Mouse (Mus musculus): ENCODE data around the gene Kat6b. TPM values are rescaled to one million over a fixed set of nuclear protein-coding genes. Genes with fewer than 3 reads are reported as not detected.
"Not testable (repeated sequence)": the region's sequence is repeated elsewhere in the genome, so short reads cannot be mapped to it uniquely, and the experiment has no call there.

The Kat6b gene
- polyA plus RNA-seq, 1 experiment from 2014 or later, result 16.1 TPM

DNA sequence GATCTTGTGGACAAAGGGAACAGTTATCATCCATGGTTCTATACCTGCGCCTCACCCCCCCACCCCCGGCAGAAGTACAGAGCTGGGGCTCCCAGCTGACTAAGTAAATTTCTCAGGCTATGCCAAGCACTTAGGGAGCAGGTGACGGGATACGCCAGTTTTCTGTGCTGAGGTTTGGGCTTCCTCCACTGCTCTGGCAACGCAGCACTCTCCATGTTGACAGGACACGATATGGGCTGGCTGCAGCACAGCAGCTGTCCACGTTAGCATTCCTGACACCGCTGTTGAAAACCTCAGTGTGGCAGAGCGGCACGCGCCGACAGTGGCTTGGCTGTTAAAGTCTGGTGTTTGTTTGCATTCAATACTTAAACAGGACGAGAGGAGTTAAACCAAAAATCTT is 177.9 kb downstream of the Kat6b start:
- WGBS, result 55% methylated on average over 13 of the region's 13 CpGs
- H3K27me3 ChIP-seq (replicated peaks), result no peaks in the 10 kb centered on the region
- no peak overlapping the region for H3K9ac ChIP-seq (replicated peaks)
- peaks cover 26% of the 10 kb centered on the region for H3K36me3 ChIP-seq
- H3K4me3 ChIP-seq (replicated peaks), result no peak overlapping the region
- ATAC-seq (ENCODE audit: low FRiP score), result peak; percentile 52
- peak overlapping the region; percentile 56 for H3K27ac ChIP-seq (replicated peaks)
- no peaks in the 10 kb centered on the region for H3K9me3 ChIP-seq (replicated peaks)
- peaks cover 31% of the 10 kb centered on the region for H3K4me1 ChIP-seq
- H3K4me2 ChIP-seq, result 0 out of 2 replicates have a peak overlapping the region, but pooled peaks have one; percentile 3

DNA sequence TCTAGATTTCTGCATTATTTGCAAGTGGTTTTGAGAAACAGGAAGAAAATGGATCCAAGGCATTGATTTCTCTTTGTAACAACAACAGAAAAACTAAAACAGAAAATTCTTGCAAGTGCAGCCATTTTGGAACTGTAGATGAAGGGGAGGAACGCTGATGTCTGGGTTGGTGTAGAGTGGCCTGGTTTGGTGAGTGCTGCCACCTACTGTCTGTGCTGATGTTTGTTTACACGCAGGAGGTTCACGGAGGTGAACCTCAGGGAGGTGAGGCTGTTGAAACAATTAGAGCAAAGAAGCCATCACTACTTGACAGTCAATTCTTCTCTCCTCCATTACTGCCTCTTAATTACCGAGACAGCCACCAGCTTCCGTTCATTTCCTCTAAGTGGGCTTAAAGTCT is 178.4 kb downstream of the Kat6b start:
- peaks cover 31% of the 10 kb centered on the region for H3K4me1 ChIP-seq
- no peaks in the 10 kb centered on the region for H3K9me3 ChIP-seq (replicated peaks)
- peak overlapping the region; percentile 56 for H3K27ac ChIP-seq (replicated peaks)
- no peaks in the 10 kb centered on the region for H3K27me3 ChIP-seq (replicated peaks)
- no peak overlapping the region for H3K4me3 ChIP-seq (replicated peaks)
- H3K9ac ChIP-seq (replicated peaks), result no peak overlapping the region
- H3K4me2 ChIP-seq, result no peak overlapping the region
- H3K36me3 ChIP-seq, result peaks cover 30% of the 10 kb centered on the region
- ATAC-seq (ENCODE audit: low FRiP score), result peak; percentile 79; the same call in 1 of the 2 replicates
- WGBS, result 9% methylated on average over 5 of the region's 5 CpGs

DNA sequence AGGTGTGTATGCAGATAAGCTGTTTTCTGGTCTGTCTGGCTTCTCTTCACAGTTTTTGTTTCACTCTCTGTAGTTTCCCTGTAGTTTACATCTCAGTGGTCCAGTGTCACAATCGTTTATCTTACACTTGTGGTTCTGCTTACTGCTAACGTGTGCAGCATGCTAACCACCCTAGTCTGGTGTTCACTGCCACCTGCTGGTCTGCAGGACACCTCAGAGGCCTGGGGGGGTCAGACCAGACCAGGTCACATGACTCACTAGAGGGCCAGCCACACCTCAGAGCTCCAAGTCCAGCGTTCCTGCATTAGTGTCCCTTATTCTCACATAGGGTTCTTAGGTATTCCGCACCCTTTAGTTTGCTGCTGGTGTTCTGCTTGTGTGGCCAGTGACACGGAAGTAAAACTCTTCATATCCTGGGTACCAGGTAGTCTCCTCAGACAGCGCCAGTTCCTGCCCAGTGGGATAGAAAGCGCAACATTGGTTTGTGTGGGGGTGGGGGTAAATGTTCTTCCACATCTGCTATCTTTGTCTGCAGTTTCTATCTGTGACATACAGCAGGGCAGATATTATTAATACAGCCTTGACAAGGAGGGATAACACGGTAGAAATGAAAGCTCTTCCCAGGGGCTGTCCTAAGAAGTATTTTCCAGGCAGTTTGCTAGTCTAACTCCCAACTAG is 181.4 kb downstream of the Kat6b start:
- H3K4me3 ChIP-seq (replicated peaks), result no peak overlapping the region
- WGBS, result 80% methylated on average over 8 of the region's 8 CpGs
- H3K27ac ChIP-seq (replicated peaks), result no peak overlapping the region
- no peaks in the 10 kb centered on the region for H3K9me3 ChIP-seq (replicated peaks)
- no peak overlapping the region for H3K9ac ChIP-seq (replicated peaks)
- ATAC-seq (ENCODE audit: low FRiP score), result no peak
- peaks cover 49% of the 10 kb centered on the region for H3K36me3 ChIP-seq
- peaks cover 27% of the 10 kb centered on the region for H3K4me1 ChIP-seq
- no peaks in the 10 kb centered on the region for H3K27me3 ChIP-seq (replicated peaks)
- H3K4me2 ChIP-seq, result no peak overlapping the region

DNA sequence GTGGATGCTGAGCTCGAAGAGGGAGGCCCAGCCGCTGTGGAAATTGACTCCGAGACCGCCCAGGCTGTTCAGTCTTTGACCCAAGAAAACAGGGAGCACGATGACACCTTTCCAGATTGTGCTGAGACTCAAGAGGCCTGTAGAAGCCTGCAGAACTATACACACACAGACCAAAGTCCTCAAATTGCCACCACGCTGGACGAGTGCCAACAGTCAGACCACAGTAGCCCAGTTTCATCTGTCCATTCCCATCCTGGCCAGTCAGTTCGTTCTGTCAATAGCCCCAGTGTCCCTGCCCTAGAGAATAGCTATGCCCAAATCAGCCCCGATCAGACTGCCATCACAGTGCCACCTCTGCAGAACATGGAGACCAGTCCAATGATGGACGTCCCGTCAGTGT is 188.0 kb downstream of the Kat6b start:
- Histone ChIP-seq H3K4me3 (replicated peaks) (no peak overlapping the region), H3K9ac (replicated peaks) (no peak overlapping the region), H3K4me1 (0 out of 2 replicates have a peak, but pooled peaks cover 11% of the 10 kb centered on the region), H3K36me3 (peaks cover 55% of the 10 kb centered on the region), H3K4me2 (no peak overlapping the region), H3K9me3 (replicated peaks) (no peaks in the 10 kb centered on the region), H3K27me3 (replicated peaks) (no peaks in the 10 kb centered on the region), H3K27ac (replicated peaks) (peak overlapping the region; percentile 43)
- 92% methylated on average over 11 of the region's 11 CpGs for WGBS
- 0 out of 2 replicates have a peak, but pooled peaks have one; percentile 9 for ATAC-seq (ENCODE audit: low FRiP score)

DNA sequence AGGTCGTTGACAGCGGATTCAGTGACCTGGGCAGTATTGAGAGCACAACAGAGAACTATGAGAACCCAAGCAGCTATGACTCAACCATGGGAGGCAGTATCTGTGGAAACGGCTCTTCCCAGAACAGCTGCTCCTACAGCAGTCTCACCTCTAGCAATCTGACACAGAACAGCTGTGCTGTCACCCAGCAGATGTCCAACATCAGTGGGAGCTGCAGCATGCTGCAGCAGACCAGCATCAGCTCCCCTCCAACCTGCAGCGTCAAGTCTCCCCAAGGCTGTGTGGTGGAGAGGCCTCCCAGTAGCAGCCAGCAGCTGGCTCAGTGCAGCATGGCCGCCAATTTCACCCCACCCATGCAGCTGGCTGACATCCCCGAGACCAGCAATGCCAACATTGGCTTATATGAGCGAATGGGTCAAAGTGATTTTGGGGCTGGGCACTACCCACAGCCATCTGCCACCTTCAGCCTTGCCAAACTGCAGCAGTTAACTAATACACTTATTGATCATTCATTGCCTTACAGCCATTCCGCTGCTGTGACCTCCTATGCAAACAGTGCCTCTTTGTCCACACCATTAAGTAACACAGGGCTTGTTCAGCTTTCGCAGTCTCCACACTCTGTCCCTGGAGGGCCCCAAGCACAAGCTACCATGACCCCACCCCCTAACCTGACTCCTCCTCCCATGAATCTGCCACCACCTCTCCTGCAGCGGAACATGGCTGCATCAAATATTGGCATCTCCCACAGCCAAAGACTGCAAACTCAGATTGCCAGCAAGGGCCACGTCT is 188.6 kb downstream of the Kat6b start:
- ATAC-seq (ENCODE audit: low FRiP score), result peak; percentile 53
- Histone ChIP-seq H3K36me3 (peaks cover 49% of the 10 kb centered on the region), H3K9ac (replicated peaks) (no peak overlapping the region), H3K27ac (replicated peaks) (peak overlapping the region; percentile 43), H3K27me3 (replicated peaks) (no peaks in the 10 kb centered on the region), H3K9me3 (replicated peaks) (no peaks in the 10 kb centered on the region), H3K4me1 (0 out of 2 replicates have a peak, but pooled peaks cover 15% of the 10 kb centered on the region), H3K4me2 (no peak overlapping the region), H3K4me3 (replicated peaks) (no peak overlapping the region)
- WGBS, result 74% methylated on average over 11 of the region's 11 CpGs

DNA sequence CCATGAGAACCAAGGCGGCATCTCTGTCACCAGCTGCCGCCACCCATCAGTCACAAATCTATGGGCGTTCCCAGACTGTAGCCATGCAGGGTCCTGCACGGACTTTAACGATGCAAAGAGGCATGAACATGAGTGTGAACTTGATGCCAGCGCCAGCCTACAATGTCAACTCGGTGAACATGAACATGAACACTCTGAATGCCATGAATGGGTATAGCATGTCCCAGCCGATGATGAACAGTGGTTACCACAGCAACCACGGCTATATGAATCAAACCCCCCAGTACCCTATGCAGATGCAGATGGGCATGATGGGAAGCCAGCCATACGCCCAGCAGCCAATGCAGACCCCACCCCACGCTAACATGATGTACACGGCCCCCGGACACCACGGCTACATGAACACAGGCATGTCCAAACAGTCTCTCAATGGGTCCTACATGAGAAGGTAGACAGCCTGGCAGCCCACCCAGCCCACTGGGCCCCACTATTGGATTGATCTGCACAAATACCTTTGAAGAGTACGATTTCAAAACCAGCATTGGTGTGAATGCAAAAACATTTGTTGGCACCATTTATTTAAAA is 189.3 kb downstream of the Kat6b start:
- H3K36me3 ChIP-seq, result peaks cover 45% of the 10 kb centered on the region
- not testable (repeated sequence) for H3K9me3 ChIP-seq (replicated peaks); H3K9ac ChIP-seq (replicated peaks); H3K4me2 ChIP-seq; H3K27me3 ChIP-seq (replicated peaks); H3K4me3 ChIP-seq (replicated peaks)
- ATAC-seq (ENCODE audit: low FRiP score), result peak; percentile 32
- H3K4me1 ChIP-seq, result 0 out of 2 replicates have a peak, but pooled peaks cover 15% of the 10 kb centered on the region
- H3K27ac ChIP-seq (replicated peaks), result peak overlapping the region; percentile 43
- WGBS, result 84% methylated on average over 15 of the region's 15 CpGs

DNA sequence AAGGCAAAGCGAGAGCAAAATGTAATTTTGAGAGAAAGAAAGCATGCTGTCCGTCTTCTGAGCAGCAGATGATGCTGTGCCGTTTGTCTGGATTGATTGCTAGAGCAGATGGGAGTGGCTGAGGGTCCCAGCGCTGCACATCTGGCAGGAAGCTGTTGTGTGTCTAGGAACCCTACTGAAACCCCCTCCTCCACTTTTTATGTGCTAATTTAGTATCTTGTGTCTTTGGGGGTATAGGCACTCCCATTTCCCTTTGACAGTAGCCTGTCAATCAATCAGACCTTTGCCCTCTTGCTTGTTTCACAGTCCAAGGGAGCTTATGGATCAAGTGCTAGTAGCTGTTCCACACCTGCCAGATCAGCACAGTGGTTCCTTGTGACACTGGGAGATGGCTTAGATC is 191.9 kb downstream of the Kat6b start:
- no peaks in the 10 kb centered on the region for H3K9me3 ChIP-seq (replicated peaks)
- no peak overlapping the region for H3K9ac ChIP-seq (replicated peaks)
- peaks cover 26% of the 10 kb centered on the region for H3K36me3 ChIP-seq
- H3K27ac ChIP-seq (replicated peaks), result 0 out of 2 replicates have a peak overlapping the region, but pooled peaks have one; percentile 5
- 42% methylated on average over 4 of the region's 4 CpGs for WGBS
- no peak overlapping the region for H3K4me2 ChIP-seq
- no peaks in the 10 kb centered on the region for H3K27me3 ChIP-seq (replicated peaks)
- ATAC-seq (ENCODE audit: low FRiP score), result no peak
- H3K4me3 ChIP-seq (replicated peaks), result no peak overlapping the region
- H3K4me1 ChIP-seq, result 0 out of 2 replicates have a peak, but pooled peaks cover 15% of the 10 kb centered on the region

DNA sequence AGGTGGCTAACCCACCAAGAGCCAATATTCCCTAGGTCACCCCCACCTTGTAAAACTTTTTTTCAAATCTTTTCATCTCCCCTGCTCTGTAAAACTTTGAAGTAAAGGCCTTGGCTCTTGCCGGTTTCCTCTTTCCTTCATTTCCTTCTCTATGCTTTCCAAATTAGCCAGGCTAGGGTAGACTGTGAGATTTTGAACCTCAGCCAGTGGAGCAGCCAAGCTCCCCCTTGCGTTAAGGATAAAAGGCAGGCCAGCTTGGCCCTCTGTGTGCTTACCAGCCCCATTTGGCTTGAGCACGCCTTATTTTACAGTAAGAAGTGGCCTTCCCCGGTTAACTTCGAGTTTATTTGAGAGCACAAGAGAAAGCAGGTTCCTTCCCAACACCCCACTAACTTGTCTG is 193.2 kb downstream of the Kat6b start:
- H3K9me3 ChIP-seq (replicated peaks), result no peaks in the 10 kb centered on the region
- no peak overlapping the region for H3K4me2 ChIP-seq
- H3K9ac ChIP-seq (replicated peaks), result no peak overlapping the region
- H3K4me1 ChIP-seq, result peaks cover 17% of the 10 kb centered on the region
- H3K36me3 ChIP-seq, result peaks cover 12% of the 10 kb centered on the region
- no peaks in the 10 kb centered on the region for H3K27me3 ChIP-seq (replicated peaks)
- H3K4me3 ChIP-seq (replicated peaks), result no peak overlapping the region
- no peak for ATAC-seq (ENCODE audit: low FRiP score)
- H3K27ac ChIP-seq (replicated peaks), result peak overlapping the region; percentile 35
- WGBS, result 53% methylated on average over 5 of the region's 5 CpGs

DNA sequence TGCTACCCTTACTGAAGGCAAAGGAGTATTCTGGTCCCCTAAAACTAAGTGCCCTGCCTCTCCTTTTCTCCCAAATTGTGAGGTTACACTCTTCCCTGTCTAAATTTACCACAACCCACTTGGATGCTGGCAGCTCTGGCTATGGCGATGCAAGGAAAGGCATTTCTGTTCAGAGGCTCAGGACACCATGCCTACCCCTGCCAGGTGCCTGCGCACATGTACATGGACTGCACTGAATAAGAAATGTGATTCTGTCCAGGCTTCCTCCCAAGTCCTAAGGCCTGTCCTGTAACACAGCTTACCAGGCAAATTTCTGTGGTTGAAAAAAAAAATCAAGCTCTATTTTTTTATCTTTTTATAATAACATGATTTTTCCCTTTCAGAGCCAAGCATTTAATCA is 195.0 kb downstream of the Kat6b start:
- no peak for ATAC-seq (ENCODE audit: low FRiP score)
- WGBS, result 89% methylated on average over 2 of the region's 2 CpGs

DNA sequence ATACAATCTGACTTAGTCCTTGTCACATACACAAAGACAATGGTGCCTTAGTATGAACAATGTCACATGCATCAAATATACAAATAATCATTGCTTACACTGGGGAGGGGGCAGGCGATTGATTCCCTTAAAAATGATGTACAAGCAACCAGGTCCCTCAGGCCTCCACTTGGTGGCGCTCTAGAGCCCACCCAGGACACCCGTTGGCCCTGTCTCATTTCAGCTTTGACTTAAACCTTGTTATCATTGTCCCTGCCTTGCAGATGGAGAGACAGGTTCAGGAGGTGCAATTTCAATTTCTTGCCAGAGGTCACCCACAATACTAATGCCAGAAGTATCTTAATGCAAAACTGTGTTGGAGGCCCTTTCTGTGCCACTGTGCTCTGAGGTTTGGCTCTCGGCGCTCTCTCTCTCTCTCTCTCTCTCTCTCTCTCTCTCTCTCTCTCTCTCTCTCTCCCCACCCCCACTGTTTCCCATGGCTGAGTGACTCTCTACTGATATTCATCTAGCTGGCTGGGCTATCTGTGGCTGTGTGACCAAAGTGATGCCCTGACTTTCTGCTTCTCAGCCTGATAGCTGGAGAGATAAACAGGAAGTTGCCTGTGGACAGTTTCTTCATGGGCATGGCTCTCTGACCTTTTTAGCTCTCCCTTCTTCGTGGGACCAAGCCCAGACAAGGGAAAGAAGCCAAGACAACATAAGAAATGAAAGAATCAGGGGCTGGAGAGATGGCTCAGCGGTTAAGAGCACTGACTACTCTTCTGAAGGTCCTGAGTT is 197.5 kb downstream of the Kat6b start:
- no peak overlapping the region for H3K4me3 ChIP-seq (replicated peaks)
- no peaks in the 10 kb centered on the region for H3K9me3 ChIP-seq (replicated peaks)
- H3K27ac ChIP-seq (replicated peaks), result no peak overlapping the region
- H3K4me2 ChIP-seq, result no peak overlapping the region
- WGBS, result 44% methylated on average over 7 of the region's 7 CpGs
- no peak for ATAC-seq (ENCODE audit: low FRiP score)
- H3K27me3 ChIP-seq (replicated peaks), result no peaks in the 10 kb centered on the region
- H3K36me3 ChIP-seq, result no peaks in the 10 kb centered on the region
- H3K4me1 ChIP-seq, result peaks cover 19% of the 10 kb centered on the region
- H3K9ac ChIP-seq (replicated peaks), result no peak overlapping the region

More for the DNA sequence above, 195.0 kb downstream of the Kat6b start:
- Histone ChIP-seq H3K27ac (replicated peaks) (no peak overlapping the region), H3K27me3 (replicated peaks) (no peaks in the 10 kb centered on the region), H3K9me3 (replicated peaks) (no peaks in the 10 kb centered on the region), H3K4me2 (no peak overlapping the region), H3K36me3 (no peaks in the 10 kb centered on the region), H3K4me3 (replicated peaks) (no peak overlapping the region), H3K4me1 (peaks cover 18% of the 10 kb centered on the region), H3K9ac (replicated peaks) (no peak overlapping the region)

DNA sequence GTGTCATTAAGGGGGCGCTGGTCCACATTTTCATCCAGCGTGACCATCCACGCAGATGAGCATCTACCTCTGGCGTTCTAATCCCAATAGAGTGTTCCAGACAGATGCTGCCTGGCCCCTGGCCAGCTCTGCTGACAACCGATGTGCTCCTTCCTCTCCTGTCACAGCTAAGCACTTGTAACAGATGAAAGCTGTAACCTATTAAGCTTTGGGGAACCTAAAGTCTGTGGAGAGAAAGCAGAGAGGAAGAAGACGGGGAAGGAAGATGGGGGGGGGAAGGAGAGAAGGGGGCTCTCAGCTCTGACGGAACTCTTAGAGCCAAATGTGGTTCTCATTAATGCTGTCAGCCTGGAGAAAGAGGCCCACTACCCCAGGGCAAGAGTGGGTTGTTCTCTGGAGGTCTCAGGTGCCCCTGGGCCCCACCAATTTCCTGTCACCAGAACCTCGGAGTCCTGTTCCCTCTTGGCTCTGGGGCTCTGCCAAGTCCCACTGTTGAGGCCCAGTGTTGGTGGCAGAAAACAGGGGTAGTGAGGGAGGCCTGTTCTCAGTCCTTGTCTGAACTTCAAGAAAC is 198.5 kb downstream of the Kat6b start:
- H3K4me2 ChIP-seq, result no peak overlapping the region
- no peak overlapping the region for H3K4me3 ChIP-seq (replicated peaks)
- H3K27ac ChIP-seq (replicated peaks), result peak overlapping the region; percentile 51; the same call in 1 of the 2 replicates
- peaks cover 16% of the 10 kb centered on the region for H3K4me1 ChIP-seq
- no peaks in the 10 kb centered on the region for H3K36me3 ChIP-seq
- no peaks in the 10 kb centered on the region for H3K27me3 ChIP-seq (replicated peaks)
- H3K9ac ChIP-seq (replicated peaks), result no peak overlapping the region
- no peak for ATAC-seq (ENCODE audit: low FRiP score)
- 25% methylated on average over 8 of the region's 8 CpGs for WGBS
- no peaks in the 10 kb centered on the region for H3K9me3 ChIP-seq (replicated peaks)
